In genomic region chr4:152406531-152406930, GRCm38 (mm10) we compare ENCODE assay signal across 16 mouse cellular contexts.
A peak's percentile ranks its signal among the peaks of the same experiment; 100 is the strongest.
DNase-seq lines count a peak whose midpoint lies in the region; ATAC-seq lines count a peak whose summit lies in the region.
"Had no signal": no experiment of that assay in that cellular context is flagged by ENCODE, and none has a peak within 500 bp of the region (broad histone marks: within the 10 kb centered on the region; RNA-seq: fewer than 3 reads in every experiment).

No protein-coding gene starts in this region.

- H3K36me3 ChIP-seq in hindbrain, embryonic 16.5 days (ENCODE audit: control insufficient read depth, insufficient read depth, low read length): no peaks in the 10 kb centered on the region
- no peaks in the 10 kb centered on the region for H3K36me3 ChIP-seq in hindbrain, embryonic 10.5 days
- H3K36me3 ChIP-seq: G1E; limb, embryonic 13.5 days had no signal

- 0 out of 2 replicates have a peak, but pooled peaks have one; percentile 25 for ATAC-seq in hindbrain, embryonic 16.5 days
- ATAC-seq: CD4-positive, CD25-positive, alpha-beta regulatory T cell, adult 4 months had no signal

- no peak overlapping the region for H3K4me2 ChIP-seq in hindbrain, embryonic 16.5 days (ENCODE audit: low read length)
- H3K4me2 ChIP-seq: limb, embryonic 13.5 days had no signal

- no peak overlapping the region for H3K9ac ChIP-seq in hindbrain, embryonic 16.5 days (ENCODE audit: low read depth, low read length)
- H3K9ac ChIP-seq: limb, embryonic 13.5 days; liver, embryonic 14.5 days had no signal

- H3K27me3 ChIP-seq in hindbrain, embryonic 16.5 days (replicated peaks; ENCODE audit: control insufficient read depth, insufficient read depth, low read length): no peaks in the 10 kb centered on the region
- no peaks in the 10 kb centered on the region for H3K27me3 ChIP-seq in hindbrain, embryonic 10.5 days (ENCODE audit: insufficient read depth, poor library complexity, severe bottlenecking)
- H3K27me3 ChIP-seq: limb, embryonic 13.5 days had no signal

- WGBS in hindbrain, embryonic 16.5 days: 75% methylated on average over 8 of the region's 8 CpGs
- WGBS in hindbrain, embryonic 10.5 days: 84% methylated on average over 8 of the region's 8 CpGs

- H3K4me1 ChIP-seq in hindbrain, embryonic 16.5 days (ENCODE audit: control insufficient read depth, insufficient read depth, low read depth, low read length): peaks cover 21% of the 10 kb centered on the region
- H3K4me1 ChIP-seq in hindbrain, embryonic 10.5 days (replicated peaks): 0 out of 2 replicates have a peak, but pooled peaks cover 6% of the 10 kb centered on the region

- H3K27ac ChIP-seq in hindbrain, embryonic 16.5 days (ENCODE audit: low read depth, low read length): no peak overlapping the region; the same call in 1 of the 2 replicates
- no peak overlapping the region for H3K27ac ChIP-seq in hindbrain, embryonic 10.5 days
- H3K27ac ChIP-seq: limb, embryonic 13.5 days; liver, embryonic 14.5 days had no signal

- no peaks in the 10 kb centered on the region for H3K9me3 ChIP-seq in hindbrain, embryonic 16.5 days (ENCODE audit: control insufficient read depth, low read length)
- no peaks in the 10 kb centered on the region for H3K9me3 ChIP-seq in hindbrain, embryonic 10.5 days
- H3K9me3 ChIP-seq: limb, embryonic 13.5 days had no signal

- H3K4me3 ChIP-seq in hindbrain, embryonic 16.5 days (ENCODE audit: low read length): no peak overlapping the region
- H3K4me3 ChIP-seq in hindbrain, embryonic 10.5 days: no peak overlapping the region
- H3K4me3 ChIP-seq: limb, embryonic 13.5 days had no signal

- peak; percentile 5 for DNase-seq in adrenal gland, adult 2 months
- DNase-seq in adrenal gland, adult 18-20 months (ENCODE audit: low spot score in 2 of 2): no peak
- DNase-seq in hindbrain, embryonic 10.5 days (ENCODE audit: low spot score): no peak
- DNase-seq in retina, embryonic 14.5 days (ENCODE audit: low spot score): peak; percentile 43
- DNase-seq in retina, postnatal 1 day: no peak
- DNase-seq in frontal cortex, postnatal 36 days (ENCODE audit: low spot score in 2 of 2): no peak
- no peak for DNase-seq in kidney, postnatal 10 days
- DNase-seq: cerebellum, adult 8-10 months; gastrocnemius, postnatal 36 days; midbrain, embryonic 14.5 days; right cerebral cortex, postnatal 25 days had no signal

Comparison
In these comparisons a context has a peak if more than half of its experiments do, and no peak if none do; other contexts are left out.
1. DNase-seq: peak in adrenal gland, adult 2 months (single experiment) and retina, embryonic 14.5 days (single experiment); none in adrenal gland, adult 18-20 months (0 of 2), hindbrain, embryonic 10.5 days (single experiment), retina, postnatal 1 day (single experiment), frontal cortex, postnatal 36 days (0 of 2) and kidney, postnatal 10 days (single experiment).